Mouse (Mus musculus): ENCODE measurements at regions not wholly inside any gene's neighbourhood (a gene's known extent, or its start where the extent isn't known, plus 50 kb on each side); places are given as distances from the start of the nearest gene placed in this dataset.
"Not testable (repeated sequence)": the region's sequence is repeated elsewhere in the genome, so short reads cannot be mapped to it uniquely, and the experiment has no call there.

DNA sequence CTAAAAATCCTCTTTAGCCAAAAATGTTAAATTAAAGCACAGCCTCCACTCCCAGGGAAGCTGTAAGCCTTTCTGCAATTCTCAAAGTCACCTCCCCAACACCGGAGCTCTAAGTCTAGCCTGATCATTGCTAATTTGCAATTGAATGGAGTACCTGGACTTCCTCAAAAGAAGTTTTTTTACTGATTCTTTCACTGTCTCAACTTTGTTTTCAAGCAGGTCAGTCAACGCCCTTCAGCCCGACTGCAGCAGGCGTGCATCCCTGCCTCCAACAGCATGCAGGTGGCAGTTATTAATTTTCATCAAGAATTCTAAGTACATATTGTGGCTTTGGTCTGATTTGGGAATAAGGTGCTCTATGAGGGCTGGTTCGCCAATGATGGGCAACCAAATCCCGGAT lies 589.0 kb upstream of the Cadm2 start:
- DNase-seq (ENCODE audit: low spot score): not testable (repeated sequence)

GRCm38 (mm10) chr16:68204908-68205307 lies 584.2 kb upstream of the Cadm2 start:
- peak; percentile 8 for DNase-seq (ENCODE audit: low spot score)

GRCm38 (mm10) chr16:68164645-68165044 lies 543.9 kb upstream of the Cadm2 start:
- no peak for DNase-seq (ENCODE audit: low spot score)

- no peak for DNase-seq (ENCODE audit: low spot score)
Measured at GRCm38 (mm10) chr16:68153541-68153940, 532.8 kb upstream of the Cadm2 start.

Data from yolk sac, embryonic 10.5 days (tissue).